Mouse (Mus musculus): ENCODE measurements around the gene Gmip.

Gene Gmip

GRCm38 (mm10) chr8:69867696-69868326 lies 59.3 kb downstream of the Gmip start:
- peak; percentile 43 for DNase-seq

DNA sequence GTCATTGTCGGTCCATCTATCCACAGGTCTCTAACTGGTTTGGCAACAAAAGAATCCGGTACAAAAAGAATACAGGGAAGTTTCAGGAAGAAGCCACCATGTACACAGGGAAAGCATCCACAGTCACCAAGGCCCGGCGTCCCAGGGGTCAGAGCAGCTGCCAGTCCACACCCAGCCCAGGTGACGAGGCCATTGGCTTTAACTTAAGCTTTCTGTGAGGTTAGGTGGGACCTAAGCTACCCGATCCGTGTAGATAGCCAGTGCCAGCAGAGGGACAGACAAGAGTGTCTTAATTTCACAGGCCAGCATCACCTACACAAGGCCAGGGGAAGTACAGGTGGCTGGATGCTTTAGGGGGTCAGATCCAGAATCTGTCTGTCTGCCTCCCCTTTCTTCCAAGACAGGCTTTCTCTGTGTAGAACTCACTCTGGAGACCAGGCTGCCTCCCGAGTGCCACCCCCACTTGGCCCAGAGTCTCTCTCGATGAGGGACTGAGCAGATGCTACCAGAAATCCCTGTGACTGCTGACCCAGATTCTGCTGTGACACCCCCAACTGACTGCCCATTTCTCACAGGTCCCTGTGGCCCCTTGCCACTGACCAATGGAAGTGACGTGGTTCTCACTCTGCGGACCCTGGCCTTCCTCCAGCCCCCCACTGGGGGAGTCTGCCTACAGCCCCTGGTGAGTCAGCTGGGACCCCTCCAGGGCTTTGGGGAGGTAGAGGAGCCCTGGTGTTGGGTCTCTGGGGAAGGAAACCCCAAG lies 61.7 kb downstream of the Gmip start:
- DNase-seq: no peak

DNA sequence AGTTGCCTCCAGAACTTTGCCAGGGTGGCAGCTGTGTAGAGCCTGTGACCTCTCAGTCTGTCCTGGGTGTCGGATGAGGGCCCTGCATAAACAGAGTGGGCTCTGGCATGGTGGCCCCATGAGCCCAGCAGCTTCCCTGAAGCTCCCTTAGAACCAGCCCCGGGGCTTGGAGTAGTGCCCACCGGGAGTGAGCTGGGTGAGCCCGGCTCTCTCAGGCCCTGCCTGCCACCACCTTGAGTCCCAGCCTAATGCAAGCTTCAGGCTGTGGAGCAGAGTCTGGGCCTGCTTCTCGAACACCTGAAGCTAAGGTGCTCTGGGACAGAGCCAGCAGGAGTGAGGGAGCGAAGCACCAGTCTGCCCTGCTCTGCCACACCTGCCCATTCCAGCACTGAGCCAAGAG lies 62.4 kb downstream of the Gmip start:
- DNase-seq: no peak

All from kidney, adult 18-20 months (tissue).